Mouse (Mus musculus): ENCODE data around the gene Taf11.

DNA sequence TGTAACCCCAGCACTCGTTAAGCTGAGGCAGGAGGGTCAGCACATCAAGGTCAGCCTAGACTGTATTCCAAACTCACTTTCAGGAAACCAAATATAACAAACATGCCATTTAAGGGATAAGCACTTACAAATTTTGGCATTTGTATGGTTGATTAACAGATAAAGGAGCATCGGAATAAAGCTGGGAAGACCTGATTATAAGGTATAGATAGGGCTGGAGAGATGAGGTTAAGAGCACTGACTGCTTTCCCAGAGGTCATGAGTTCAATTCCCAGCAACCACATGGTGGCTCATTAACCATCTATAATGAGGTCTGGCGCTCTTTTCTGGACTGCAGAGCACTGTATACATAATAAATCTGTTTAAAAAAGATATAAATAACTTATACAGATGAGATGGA is 36.1 kb downstream of the Taf11 start:
- TF ChIP-seq CTCF (IDR thresholded peaks at IDR 0.05; ENCODE audit: low read depth): no peak
- no peak for TF ChIP-seq EP300 (IDR thresholded peaks at IDR 0.05; ENCODE audit: low read depth)
